Mouse (Mus musculus): ENCODE results near the gene Foxg1.

The Foxg1 gene

DNA sequence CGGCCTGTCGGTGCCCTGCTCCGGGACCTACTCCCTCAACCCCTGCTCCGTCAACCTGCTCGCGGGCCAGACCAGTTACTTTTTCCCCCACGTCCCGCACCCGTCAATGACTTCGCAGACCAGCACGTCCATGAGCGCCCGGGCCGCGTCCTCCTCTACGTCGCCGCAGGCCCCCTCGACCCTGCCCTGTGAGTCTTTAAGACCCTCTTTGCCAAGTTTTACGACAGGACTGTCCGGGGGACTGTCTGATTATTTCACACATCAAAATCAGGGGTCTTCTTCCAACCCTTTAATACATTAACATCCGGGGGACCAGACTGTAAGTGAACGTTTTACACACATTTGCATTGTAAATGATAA, 3.2 kb downstream of the Foxg1 start:
- no peak for DNase-seq (ENCODE audit: low spot score in 2 of 2)

DNA sequence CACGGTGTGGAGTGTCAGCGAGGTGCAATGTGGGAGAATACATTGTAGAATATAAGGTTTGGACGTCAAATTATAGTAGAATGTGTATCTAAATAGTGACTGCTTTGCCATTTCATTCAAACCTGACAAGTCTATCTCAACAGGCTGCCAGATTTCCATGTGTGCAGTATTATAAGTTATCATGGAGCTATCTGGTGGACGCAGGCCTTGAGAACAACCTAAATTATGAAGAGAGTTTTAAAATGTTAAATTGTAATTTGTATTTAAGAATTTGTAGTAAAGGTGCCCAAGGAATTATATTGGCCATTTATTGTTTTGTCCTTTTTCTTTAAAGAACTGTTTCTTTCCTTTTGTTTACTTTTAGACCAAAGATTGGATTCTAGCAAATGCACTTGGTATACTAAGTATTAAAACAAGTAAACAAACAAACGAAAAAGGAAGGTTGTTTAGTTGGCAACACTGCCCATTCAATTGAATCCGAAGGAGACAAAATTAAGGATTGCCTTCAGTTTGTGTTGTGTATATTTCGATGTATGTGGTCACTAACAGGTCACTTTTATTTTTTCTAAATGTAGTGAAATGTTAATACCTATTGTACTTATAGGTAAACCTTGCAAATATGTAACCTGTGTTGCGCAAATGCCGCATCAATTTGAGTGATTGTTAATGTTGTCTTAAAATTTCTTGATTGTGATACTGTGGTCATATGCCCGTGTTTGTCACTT, 3.8 kb downstream of the Foxg1 start:
- no peak for DNase-seq (ENCODE audit: low spot score in 2 of 2)

DNA sequence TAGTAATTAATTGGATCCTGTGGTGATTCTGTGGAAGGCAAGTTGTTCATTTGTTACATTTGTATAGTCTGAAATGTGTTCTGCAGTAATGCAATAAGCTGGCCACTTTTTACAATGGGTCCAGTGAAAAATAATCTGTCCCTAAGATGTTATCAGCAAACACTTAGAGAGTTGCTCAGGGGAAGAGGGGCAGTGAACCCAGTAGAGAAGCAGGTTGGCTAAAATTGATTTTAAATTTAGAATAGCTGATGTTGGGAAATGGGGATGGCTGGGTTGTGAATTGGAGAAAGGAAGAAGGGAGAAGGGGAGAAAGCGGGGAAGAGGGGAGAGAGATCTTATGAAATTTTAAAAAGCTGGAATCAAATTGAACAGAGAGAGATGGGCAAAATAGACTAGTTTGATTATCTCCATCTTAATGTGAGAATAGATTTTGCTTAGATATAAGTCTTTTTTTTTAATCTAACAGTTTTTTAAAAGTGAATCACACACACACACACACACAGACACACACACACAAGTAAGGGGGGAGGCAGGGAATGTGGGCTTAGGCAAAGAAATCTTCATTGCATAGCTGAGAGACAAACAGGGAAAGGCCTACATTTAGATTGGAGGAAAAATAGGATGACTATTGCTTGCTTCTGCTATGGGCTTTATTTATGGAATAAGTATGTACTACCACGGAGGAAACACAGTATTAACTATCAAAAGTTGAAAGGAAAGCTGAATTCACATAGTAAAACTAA, 5.6 kb downstream of the Foxg1 start:
- no peak for DNase-seq (ENCODE audit: low spot score in 2 of 2)

DNA sequence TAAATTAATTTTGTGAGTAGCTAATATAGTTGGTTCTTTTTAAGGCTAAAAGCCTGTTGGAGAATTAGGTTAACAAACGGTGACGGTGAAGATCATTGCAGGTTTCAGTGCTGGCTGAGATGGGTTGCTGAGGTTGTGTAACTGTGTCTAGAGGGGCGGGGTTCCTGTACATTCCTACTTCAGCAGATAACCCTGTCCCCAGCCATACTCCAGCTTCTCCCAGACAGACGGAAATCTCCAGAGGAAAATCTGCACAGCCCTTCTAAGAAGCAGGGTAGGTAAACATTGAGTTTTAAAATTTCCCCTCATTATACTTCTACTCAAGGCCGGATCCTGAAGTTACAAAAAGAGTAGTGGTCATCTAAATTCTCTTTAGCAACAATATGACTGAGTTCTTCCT, 7.2 kb downstream of the Foxg1 start:
- no peak for DNase-seq (ENCODE audit: low spot score in 2 of 2)

DNA sequence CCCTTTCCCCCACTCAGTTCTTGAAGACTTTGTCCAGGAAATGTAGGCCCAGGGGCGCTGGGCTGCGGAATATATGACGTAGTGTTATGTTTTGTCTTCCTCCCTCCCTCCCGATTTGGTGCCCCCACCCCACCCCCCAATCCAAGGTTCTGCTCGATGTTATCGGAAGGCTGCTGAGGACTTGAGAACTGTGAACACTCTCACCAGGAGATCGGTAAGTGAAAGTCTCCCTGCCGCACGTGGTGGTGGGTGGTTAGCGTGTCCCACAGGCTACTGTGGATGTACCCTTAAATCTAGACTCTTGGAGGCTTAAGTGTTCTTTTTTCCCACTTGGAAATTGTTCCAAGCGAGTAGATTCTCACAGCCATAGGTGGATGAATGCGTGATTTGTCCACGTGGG, 7.8 kb downstream of the Foxg1 start:
- DNase-seq (ENCODE audit: low spot score in 2 of 2): no peak

DNA sequence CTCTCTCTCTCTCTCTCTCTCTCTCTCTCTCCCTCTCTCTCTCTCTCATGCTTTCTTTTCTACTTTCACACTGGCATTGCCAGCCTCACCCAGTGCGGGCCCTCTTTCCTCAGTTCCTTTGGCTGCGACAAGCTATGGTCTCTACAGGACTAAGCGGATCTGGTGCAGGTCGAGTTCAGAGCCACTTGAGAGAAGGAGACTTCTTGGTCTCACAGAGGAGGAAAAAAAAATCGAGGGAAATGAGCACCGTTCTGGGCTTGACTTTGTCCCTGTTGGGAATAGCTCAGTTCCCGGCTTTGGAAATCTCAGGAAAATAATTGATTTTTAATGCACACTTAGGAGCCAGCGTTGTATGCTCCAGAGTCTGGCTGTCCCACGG, 8.5 kb downstream of the Foxg1 start:
- DNase-seq (ENCODE audit: low spot score in 2 of 2): no peak

DNA sequence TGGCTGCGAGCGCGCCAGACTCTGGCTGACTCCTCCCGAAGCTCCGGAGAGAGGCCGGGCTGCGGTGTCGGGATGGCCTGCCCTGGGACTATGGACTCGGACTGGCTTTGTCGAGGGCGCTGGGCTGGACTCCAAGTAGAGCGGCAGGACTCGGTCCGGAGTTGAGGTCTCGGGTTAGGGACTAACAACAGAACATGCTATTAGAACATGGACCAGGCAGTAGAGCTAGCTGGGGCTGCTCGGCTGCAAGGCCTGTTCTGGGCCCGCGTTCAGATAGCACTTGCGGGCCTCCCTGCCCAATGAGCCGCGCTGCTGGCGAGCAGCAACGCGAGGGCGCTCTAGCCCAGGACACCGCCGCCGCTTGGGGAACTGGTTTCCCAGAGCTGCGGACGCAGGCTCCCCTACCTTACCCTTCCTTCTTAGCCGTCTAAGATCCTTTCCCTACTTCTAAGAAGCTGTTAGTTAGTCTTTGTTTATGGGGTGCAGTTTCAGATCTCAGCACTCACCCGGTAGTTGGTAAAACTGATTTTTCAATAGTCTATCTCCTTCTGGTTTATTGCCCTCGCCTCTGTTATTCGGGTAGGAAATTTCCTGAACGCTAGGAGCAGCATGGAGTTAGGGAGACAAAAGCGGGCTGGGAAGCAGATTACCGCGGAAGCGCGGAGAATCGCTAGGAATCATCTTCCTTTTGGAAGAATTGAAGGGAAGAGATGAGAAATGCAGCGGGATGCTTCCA, 9.0 kb downstream of the Foxg1 start:
- DNase-seq (ENCODE audit: low spot score in 2 of 2): no peak

DNA sequence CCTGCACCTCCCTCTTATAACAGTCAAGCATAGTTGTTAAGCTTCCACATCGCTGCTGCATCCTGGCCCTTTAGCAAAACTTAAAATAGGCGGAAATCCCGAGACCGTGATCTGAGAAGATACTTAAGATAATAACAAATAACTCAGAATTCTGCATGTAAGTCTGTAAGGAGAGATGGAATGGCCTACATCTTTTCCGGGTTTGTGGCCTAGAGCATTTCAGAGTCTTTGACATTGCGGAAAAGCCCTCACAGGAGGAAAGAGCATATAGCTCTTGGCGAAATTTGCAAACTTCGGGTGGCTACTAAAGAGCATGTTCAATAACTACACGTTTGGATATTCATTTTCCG, 9.6 kb downstream of the Foxg1 start:
- no peak for DNase-seq (ENCODE audit: low spot score in 2 of 2)

DNA sequence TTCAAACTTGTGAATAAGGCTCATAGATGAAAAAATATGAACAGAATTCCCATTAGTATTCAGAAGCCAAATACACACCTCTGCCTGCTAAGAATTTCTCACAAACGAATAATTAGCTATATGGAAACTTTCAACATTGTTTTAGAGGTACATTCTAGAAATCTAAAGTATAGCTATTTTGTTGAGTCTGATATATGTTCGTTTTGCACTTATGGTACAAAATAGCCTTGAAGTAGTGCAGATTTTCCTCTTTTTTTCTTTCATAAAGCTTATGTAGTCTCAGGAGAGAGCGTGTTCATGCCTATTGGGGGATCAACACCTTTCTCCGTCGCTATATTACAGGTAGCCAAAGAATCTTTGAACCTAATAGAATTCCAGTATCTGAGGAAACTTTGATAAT, 10.4 kb downstream of the Foxg1 start:
- no peak for DNase-seq (ENCODE audit: low spot score in 2 of 2)

DNA sequence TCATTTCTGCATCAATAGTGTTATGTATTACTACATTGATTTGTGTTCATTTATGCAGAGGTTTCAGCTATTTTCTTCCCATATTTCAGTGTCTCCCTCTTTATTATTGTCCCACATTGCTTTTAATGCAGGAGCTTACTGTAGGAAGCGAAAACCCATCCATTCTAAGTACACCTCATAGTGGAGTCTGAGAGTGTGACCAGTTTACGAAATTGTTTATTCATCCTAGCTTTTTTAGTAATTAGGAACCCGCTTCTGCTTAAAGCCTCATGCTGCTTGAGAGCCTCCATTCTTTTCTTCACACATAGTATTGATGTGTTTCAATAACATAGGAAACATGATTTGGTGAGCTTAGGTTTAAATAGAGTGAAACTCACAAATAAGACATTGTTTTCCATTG, 11.2 kb downstream of the Foxg1 start:
- DNase-seq (ENCODE audit: low spot score in 2 of 2): no peak

DNA sequence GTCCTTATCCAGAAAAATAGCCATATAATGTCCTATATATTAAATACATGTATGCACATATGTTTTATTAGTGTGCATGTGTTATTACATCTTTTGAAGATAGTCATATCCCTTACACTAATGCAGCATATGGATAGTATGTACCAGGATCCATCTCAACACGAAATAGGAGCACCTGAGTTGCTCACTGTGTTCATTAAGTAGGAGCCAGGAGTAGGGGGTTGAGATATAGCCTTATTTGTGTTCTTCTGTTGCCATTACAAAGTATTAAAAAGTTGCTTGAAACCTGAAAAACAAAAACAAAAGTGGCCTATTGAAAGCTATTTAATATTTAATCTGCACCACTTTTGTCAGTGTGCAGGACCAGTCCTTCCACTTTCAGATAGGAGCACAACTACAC, 11.7 kb downstream of the Foxg1 start:
- no peak for DNase-seq (ENCODE audit: low spot score in 2 of 2)

DNA sequence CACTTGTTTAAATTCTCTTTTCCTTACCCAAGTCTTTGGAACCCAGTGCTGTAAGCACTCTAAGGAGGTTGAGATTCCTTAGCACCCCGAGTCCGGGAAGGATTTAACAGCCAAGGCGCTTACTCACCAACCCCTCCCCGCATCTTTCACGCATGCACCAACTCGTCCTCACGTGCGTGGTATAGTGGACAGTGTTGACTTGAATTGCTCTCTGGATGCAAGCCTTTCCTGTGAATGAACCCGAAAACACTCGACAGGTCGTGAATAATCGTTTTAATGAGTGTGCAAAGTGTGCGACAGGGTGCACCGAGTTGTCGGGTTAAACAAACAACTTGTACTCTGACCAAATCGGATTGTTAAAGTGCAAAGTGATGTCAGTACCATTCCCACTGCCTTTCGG, 12.4 kb downstream of the Foxg1 start:
- DNase-seq (ENCODE audit: low spot score in 2 of 2): no peak

DNA sequence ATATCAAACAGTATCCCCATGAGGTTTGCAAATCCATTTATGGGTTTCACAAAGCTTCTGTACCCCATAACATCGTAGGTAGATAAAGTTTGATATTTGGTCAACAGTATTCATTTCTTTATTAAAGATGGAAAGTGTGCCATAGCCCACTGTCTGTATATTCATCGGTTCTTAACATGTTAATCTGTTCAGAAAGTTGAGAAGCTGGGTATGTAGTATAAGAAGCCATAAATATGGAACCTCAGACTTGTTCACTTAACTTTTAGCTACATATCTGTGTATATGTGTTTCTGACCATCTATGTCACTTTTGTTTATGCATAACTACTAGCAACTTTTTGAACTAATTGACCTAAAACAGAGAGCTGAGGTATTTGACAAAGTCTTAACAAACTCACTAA, 13.5 kb downstream of the Foxg1 start:
- DNase-seq (ENCODE audit: low spot score in 2 of 2): no peak

DNA sequence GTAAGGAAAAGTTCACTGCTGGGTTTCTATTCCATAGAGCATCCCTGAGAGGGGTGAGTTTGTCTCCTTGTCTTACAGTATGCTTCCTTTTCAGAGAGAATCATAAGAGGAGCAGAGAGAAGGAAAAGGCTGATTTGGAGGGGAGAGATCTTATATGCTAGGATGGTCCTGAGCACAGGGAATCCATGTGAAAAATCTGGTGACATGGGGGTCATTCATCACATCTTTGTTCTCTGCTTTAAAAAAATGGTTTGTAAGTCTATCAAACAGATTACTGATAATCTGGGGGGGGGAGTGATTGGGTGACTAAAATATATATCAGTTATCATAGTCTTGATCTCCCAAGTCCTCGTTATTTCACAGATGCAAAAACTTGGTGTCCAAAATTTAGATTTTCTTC, 14.3 kb downstream of the Foxg1 start:
- DNase-seq (ENCODE audit: low spot score in 2 of 2): no peak

DNA sequence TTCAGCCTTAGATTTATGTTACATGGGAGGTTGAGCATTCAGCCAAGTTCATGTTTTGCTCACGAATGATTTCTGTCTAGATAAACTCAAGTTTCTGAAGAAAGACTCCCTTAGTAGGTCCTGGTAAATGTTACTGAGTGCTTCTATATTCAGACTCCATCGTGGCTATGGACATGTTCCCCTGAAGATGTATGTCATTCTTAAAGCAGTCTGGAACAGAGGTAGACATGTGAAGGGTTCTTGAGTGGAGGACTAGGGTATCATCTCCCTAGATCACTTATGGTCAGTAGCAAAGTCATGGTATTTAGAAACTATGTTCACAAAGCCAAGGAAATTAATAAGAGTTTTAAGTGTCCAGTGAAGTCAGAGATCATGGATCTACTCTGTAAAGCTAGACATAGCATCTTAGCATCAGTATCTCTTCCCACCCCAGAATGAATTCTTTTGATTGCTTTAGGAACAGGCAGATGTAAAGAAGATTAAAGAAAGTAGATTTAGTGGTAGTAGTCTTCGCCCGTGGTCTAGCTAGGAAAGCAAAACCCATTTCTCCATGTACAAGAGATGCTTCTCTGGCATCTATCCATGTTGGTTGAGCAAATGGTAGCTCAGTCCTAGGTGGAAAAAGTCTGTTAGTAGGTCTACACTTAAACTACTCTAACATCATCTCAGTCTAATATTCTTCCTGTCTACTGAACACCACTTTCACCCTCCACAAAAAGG, 15.1 kb downstream of the Foxg1 start:
- DNase-seq (ENCODE audit: low spot score in 2 of 2): no peak

DNA sequence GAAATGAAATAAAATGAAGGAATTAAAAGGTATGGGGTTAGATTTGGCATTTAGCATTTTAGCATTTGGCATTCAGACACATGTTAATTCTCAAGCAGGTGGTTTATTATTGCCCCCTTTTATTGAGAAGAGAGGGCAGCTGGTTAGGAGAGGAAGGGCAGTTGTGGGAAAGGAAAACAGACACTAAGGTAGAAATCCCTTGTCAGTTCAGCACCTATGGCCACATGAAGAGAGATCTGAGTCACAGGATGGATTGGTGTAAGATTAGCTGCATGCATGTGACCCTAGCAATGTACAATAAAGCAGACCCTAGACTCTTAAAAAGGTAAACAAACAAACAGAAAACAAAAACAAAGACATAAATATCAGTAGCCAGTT, 15.7 kb downstream of the Foxg1 start:
- no peak for DNase-seq (ENCODE audit: low spot score in 2 of 2)

DNA sequence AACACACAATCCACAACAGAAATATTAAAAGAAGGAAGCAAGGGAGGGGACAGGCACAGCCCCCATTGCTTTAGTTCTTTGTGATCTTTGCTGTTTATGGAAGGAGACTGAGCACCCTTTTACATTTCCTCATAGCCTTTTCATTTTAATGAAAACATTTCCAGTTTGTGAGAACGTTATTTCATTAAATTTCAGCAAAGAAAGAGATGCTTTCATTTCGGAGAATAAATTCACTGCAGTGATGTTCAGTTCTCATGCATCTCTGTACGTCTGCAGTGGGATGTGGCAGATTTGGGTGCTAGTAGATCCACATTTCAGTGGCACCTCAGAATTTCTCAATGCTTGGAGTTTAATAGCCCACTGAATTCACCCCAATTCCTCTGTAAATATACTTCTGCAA, 16.2 kb downstream of the Foxg1 start:
- no peak for DNase-seq (ENCODE audit: low spot score in 2 of 2)

DNA sequence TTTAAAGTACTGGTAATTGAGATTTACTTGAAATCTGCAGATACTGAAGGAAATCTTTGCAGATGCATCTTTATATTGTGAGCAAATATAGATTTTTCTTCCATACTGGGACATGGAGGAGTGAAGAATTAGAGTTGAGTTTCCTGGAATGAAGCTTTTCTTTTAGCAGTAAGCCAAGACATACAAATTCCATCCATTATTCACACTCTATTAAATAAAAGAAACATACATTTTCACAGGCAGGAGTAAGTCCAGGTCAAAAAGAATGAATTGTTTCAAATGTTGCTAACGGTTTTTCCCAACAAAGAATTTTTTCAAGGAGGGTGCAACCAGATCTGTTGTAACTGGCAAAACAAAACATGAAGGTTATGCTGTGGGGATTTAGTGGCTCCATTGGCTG, 17.2 kb downstream of the Foxg1 start:
- DNase-seq (ENCODE audit: low spot score in 2 of 2): no peak

DNA sequence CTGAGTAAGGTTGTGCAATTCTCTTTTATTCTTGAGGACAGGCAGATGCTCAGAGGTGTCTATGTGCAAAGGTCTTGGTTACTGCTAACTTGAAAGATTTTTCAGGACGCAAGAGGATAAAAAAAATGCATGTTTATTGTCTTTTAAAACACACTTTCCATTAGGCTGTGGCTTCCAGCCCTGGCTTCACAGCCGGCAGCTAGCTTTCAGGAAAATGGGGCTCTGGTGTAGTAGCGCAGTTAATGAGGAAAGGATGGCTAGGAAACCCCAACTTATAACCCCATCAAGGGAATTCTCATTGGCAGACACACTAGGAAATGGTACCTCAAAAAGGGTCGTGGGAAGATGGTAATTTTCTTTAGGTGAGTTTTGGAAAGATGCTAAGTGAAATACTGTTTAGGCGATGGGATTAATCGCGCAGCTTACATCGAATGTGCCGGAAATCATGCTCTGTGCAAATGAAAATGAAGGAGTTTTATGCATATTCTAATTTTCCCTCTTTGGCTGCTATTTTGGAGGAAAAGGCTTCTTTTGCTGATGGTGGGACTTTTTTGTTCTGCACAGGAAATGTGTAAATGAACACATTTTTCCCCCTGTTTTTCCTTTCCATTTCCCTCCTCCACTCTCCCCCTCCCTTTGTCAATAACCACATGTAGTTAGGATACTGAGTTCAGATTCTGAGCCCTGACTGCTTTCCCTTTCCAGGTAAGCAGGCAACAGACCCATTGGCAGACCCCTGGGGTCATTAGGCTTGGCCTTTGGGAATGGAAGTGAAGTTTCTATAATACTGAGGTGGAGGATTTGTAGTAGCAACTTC, 17.8 kb downstream of the Foxg1 start:
- no peak for DNase-seq (ENCODE audit: low spot score in 2 of 2)

DNA sequence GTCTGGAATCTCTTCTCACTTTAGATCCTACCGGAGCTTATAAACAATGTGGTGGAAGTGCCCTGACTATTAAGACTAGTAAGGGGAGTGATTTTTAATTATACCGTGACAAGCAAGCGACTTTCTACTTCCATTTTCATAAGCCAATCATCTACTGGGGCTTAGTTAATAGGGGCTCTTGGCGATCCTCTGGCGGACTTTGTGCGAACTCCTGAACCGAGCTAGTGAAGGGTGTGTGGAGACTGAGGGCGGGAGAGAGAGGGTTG, 18.3 kb downstream of the Foxg1 start:
- no peak for DNase-seq (ENCODE audit: low spot score in 2 of 2)

DNA sequence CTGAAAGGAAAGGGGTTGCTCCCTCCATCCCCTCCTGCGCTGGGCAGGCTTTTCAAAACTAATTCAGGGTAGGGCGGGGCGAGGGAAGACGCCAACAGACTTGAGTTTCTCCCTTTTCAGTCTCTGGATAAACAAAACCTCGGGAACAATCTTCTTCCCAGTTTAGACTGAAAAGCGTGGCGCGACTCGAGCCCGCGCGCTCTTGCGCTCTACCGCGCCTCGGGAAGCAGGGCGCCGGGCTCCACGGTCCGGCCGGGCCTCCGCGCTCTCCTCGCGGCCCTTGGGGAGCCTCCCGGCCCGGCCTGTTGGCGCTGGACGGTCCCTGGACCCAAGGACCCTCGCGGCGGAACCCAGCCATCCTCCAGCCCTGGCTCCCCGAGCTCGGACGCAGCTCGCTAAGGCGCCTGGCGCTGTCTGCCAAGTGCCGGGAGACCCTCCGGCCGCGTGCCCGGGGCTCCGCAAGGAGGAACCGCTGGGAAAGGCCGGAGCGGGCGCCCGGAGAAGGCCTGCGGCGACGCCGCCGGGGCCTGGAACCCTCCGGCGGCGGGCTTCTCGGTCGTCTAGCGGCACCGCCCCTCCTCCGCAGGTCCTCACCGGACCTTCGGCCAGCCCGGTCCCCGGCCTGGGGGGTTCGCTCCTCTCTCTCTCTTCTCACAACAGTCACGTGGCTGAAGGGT, 18.8 kb downstream of the Foxg1 start:
- no peak for DNase-seq (ENCODE audit: low spot score in 2 of 2)

DNA sequence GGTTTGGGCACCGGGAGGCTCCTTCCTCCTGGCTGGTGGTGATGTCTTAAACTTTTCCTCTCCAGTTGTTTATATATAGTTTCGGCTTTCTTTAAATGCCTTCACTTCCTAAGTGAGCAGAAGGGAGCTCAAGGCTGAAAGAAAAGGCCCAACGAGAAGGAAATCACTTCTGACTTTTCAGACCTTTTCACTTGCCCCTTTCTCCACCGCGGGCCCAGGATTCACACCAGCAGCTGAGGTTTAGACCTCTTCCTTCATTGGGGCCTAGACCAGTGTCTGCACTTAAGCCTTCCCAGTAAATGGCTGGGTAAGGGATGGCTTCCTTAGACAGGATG, 19.3 kb downstream of the Foxg1 start:
- no peak for DNase-seq (ENCODE audit: low spot score in 2 of 2)
